Mouse (Mus musculus) brain, embryonic 18.5 days (tissue): ENCODE measurements around the gene Bcl6.

Source experiments
- DNase-seq: peaks from one replicate; pipeline ENCODE4 v3.0.0-alpha.2; 2012; ENCODE audit warnings: low read depth, low spot score

Gene Bcl6

GRCm38 (mm10) chr16:23988466-23989208, at the start of gene Bcl6, which contains the start of gene Gm37419:
Gene Bcl6 (minus strand): TSS chr16:23988852.
Gene Gm37419 (plus strand): TSS chr16:23988482.
- peak; percentile 84 for DNase-seq

DNA sequence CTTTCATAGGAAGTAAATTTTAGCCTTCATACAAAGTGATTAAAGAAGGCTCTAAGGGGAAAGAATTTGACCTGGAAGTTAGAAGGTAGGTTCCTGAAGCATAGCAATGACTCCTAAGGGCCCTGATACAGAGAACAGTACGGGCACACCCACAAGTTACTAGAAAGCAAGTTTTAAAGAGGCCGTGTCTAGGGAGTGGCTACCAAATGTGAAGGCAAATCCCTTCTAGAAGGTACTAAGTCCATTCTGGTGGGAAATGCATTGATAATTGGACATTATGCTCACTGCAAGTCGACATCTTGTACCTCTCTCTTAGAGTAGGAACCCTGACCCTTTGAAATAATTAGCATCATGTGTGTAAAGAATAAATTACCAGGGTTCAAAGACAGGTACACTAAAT, 47.7 kb upstream of the Bcl6 start:
- no peak for DNase-seq

GRCm38 (mm10) chr16:24035767-24036166, 47.1 kb upstream of the Bcl6 start:
- DNase-seq = no peak

DNA sequence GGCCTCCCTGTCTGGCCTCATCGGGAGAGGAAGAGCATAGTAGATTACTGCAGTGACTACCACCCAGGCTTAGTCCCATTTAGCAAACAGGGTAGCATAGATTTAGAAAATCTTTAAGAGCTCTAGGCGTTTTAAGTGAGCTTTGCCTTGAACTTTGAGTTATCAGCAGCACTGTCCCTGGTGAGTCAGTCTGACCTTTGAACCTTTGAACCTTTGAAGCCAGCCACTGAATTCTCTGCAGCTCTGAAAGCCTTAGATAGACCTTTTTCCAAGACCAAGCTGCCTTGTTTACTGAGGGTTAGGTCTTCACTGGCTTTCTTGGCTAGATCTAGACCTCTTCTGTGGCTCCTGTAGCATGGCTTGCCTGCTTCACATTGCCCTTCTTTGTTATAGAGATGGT, 45.8 kb upstream of the Bcl6 start:
- no peak for DNase-seq

DNA sequence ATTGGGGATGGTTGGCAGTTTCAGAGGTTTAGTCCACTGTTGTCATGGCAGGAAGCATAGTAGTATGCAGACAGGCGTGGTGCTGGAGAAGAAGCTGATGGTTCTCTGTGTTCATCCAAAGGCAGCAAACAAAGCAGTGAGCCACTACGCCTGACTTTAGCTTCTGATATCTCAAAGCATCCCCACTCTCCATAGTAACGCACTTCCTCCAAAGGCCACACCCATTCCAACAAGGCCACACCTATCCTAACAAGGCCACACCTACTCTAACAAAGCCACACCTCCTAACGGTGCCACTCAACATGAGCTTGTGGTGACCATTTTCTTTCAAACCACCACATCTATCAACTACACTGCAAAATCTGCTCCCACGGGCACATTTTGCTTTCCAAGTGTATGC, 44.6 kb upstream of the Bcl6 start:
- no peak for DNase-seq

DNA sequence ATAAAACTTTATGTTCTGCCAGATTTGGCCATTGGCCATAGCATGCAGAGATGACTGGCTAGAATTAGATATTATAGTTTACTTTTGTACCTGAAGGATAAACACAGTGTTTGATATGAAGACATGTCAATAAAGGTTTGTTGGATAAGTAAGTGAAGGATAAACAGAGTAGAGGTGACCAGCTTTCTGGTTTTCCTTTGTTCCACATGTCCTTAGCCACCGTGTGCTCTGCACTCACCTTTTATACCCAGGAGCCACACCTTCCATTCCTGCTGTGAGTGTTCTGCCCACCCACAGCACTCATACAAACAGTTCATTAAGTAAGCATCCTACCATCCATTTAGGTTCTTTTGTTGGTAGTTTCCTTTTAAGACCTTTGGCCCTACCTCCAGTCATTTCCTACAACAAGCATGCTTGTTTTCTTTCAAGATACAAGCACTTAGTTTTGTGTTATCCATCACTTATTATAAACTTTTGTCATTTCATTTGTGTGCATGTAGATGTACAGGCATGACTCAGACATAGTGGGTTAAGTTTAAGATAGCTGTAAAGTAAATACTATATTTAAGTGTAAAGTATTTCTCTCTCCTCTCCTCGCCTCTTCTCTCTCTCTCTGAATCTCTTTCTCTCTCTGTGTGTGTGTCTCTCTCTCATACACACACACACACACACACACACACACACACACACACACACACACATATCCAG, 41.5 kb upstream of the Bcl6 start:
- DNase-seq = no peak

GRCm38 (mm10) chr16:24025442-24025841, 36.8 kb upstream of the Bcl6 start:
- no peak for DNase-seq

DNA sequence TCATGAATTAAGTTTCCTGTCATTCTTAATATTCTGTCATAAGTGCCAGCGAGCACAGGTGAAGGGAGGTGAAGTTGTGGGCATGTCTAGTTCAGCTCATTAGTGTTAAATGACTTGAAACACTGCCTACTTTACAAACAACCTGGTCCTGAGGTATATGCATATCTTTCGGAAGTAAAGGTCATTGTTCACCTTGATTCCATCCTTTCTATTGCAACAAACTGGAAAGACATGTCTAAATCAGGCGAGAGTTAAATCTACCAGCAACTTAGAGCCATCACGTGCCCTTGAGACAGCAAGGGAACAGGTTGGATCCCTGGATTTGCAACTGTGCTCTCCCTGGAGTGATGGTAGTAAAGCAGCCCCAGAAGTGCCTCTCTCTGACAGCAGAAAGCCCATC, 34.0 kb upstream of the Bcl6 start:
- DNase-seq = no peak

DNA sequence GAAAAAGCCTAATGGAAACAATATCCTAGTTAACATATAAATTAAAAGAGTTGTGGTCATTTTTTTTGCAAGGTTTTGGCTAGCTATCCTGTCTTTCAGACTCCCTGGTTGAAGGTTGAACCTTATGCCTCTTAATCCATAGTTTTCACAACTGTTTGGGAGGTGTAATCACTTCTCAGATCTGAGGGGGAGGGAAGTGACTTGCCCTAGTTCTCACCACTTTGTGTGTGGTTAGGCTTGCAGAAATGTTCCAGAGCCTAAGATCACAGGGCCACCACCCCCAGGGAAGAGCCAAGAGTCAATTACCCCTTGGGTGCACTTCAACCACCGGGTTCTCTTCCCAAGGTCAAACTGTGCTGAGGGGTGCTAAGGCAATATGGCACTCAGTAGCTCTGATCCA, 33.1 kb upstream of the Bcl6 start:
- no peak for DNase-seq

DNA sequence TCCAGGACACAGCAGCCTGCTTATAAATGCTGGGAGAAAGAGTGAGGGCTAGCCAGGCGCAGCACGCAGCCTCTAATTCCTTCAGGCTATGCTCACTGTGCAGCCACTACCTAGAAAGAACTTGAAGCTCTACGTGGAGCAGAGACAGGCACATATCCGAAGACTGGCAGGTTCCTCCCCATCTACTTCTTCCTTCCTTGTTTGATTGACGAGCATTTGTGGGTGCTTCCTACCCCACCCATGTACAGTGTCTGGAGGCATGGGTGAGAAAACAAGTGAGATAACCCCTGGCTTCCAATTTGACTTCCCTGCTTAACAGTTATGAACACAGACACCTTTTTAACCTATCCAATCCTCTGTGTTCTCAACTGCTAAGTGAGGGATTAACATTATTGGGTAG, 28.1 kb upstream of the Bcl6 start:
- no peak for DNase-seq

DNA sequence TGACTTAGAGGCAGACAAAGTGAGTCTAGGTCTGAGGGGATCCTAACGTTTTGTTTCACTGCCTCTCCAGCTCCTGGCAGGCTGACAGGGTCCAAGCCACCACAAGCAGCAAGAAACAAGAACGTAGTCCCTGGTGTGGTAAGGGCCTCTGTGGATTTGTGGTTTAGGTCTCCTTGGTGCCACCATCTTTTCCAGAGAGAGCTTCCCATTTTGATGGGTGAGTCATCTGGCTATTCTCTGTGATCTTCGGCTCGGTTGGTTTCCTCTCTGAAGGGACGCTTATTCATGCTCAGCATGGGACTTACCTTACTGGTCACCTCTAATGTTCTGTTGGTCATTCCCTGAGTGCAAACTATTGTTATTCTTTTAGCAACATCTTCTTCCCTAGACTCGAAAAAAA, 27.6 kb upstream of the Bcl6 start:
- no peak for DNase-seq

GRCm38 (mm10) chr16:24014378-24014777, 25.7 kb upstream of the Bcl6 start:
- DNase-seq = no peak

DNA sequence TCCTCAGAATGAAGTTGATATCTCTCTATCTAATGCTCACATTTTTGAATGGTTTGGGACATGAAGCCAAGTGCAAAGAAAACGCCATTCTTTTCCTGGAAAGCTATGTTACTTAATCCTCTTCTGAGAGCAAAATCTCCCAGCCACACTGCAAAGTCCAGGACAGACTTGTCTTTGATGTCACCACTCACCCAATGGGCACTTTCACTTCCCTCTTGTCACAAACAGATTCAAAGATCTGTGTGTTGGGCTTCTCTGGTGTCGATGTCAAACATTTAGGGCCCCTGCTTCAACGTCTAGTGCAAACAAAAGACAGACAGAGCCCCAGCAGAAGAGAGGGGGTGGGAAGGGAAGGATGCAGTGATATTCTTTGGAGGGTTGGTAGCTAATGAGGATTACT, 23.4 kb upstream of the Bcl6 start:
- no peak for DNase-seq

GRCm38 (mm10) chr16:24011306-24011705, 22.7 kb upstream of the Bcl6 start:
- no peak for DNase-seq

DNA sequence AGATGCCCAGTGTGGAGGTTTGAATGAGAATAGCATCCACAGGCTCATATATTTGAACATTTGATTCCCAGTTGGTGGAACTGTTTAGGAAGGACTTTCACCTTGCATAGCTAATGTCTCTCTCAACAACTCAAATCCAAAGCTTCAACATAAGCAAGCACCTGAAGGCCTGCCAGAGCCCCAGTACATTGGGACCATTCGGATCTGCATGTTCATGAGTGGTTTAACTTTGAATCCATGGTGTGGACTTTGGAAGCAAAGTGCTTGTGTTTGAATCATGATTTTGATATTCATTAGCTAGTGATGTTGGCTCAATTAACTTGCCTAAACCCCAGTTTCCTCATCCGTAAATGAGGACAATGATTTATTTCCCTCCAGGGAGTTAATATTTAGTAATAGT, 21.2 kb upstream of the Bcl6 start:
- no peak for DNase-seq

GRCm38 (mm10) chr16:24005928-24006327, 17.3 kb upstream of the Bcl6 start:
- DNase-seq = no peak

DNA sequence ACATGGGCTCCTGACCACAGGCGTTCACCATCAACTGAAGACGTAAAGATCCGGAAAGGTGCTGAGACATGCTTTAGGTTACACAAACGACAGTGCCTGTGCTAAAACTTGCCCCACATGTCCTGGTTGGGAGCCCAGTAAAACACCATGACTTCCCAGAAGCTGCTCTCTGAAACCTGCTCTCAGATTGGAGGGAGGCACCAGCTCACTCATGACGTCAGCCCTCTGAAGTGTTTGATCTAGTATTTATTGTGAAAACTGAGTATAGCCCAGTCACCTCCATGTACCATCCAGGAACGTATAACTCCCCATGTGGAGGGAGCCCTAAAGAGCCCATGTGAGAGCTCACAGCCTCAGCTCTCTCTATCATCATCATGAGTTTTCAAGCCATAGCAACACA, 9.3 kb upstream of the Bcl6 start:
- no peak for DNase-seq

DNA sequence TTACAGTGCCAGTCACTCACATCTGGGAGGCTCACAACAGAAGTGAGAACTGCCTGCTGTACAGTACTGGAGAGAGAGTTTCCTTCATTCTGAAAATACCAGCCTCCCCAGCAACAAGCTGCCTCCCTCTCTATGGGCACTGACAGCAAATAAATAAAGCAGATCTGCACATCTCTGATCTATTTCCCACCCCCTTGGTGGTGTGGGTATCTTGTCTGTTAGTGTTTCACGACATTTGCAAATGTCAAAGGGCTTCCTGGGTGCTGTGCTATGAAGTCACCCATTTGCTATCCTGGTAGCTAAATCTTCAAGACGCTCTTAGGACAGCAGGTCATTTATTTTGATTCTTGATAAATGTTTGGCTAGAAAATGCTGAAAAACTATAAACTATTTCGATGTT, 8.6 kb upstream of the Bcl6 start:
- DNase-seq = no peak

DNA sequence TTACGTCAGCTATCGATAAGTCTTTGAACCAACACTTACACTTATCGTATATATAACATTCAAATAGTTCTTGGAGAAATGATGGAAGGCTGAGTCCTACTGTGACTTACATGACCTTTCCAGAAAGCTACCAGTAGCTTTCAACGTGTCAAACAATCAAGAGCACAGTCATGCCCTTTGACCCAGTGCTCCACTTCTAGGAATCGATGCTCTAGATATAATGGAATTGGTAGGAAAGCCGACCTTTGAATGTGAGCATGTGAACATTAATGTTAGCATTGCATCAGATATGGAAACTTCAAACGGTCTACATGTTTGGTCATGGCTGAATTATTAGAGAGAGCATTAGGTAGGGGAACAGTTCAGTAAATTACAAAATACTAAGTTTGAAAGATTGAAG, 7.7 kb upstream of the Bcl6 start:
- DNase-seq = no peak

GRCm38 (mm10) chr16:23993351-23994321, 5.0 kb upstream of the Bcl6 start:
- no peak for DNase-seq

DNA sequence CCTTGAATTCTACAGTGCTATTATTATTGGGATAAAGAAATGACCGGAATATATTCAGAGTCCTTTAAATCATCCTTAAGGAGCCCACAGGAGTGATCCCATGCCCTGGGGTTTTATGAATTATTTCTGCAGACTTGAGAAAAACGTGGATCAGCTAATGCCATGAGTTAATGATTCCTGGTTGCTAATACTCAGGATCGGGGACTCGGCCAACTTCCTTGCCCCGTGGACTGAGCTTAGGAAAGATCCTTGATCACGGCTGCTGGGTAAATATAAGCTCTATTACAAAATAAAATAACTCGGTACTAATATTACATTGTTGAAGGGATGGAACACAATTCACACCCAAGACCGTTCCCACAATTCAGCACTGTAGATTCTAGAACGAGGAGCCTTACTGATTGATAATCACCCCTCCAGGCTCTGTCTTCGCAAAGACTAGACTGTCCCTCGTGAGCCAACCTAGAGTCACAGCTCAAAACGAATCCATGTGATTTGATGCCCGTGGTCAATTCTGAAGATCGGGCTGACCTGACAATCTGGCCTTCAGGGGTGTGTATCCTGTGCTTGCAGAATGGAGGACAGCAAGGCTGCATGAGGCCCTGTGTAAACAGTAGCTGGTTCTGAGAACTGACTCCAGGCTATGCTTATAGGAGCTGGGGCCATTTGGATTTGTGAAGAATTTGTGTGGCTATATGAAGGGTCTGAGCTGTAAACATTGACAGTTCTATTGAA, 3.4 kb upstream of the Bcl6 start:
- no peak for DNase-seq

GRCm38 (mm10) chr16:23991170-23991569, 2.5 kb upstream of the Bcl6 start:
- no peak for DNase-seq
